Mouse (Mus musculus): ENCODE results near the gene Ell. TPM values are rescaled to one million over a fixed set of nuclear protein-coding genes. Genes with fewer than 3 reads are reported as not detected.

The Ell gene
- total RNA-seq, 2 experiments from 2014 or later = 15.9 to 17.9 TPM

- intact Hi-C loops (cut with DNase I) = no loop called here
- no peak for DNase-seq
Measured at GRCm38 (mm10) chr8:70529741-70530161, 9.5 kb upstream of the Ell start.

DNA sequence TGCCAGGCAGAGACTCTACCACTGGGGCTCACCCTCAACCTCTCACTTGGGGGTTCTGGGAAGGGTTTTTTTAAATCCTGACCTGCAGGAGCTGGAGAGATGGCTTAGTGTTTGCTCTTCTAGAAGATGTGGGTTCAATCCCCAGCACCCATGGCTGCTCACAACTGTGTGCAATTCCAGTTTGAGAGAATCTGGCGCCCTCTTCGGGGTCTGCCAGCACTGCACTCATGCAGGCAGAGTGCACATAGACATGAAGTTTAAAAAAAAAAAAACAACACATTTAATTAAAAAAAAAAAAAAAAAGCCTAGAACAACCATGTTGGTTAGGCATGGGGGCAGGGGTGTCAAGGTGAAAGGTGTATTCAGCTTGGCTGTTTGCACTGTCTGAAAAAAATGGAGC lies 8.9 kb upstream of the Ell start:
- DNase-seq = no peak
- intact Hi-C loops (cut with DNase I) = no loop called here

DNA sequence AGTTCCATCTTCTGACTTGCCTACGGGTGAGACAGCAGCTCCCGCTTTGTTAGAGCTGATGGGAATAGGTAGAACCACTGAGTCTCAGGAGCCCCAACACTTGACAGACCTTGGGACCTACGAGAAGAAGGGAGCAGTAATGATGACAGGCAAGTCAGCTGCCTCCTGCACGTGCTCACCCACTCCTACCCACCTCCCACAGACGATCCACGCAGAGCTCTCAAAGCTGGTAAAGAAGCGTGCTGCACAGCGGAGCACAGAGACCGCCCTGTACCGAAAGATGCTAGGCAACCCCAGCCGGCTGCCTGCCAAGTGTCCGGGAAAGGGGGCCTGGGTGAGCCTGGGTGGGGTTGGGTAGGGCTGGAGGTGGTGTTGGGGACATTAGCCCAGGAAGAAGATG lies 5.0 kb upstream of the Ell start:
- intact Hi-C loops (cut with DNase I) = no loop called here
- no peak for DNase-seq

DNA sequence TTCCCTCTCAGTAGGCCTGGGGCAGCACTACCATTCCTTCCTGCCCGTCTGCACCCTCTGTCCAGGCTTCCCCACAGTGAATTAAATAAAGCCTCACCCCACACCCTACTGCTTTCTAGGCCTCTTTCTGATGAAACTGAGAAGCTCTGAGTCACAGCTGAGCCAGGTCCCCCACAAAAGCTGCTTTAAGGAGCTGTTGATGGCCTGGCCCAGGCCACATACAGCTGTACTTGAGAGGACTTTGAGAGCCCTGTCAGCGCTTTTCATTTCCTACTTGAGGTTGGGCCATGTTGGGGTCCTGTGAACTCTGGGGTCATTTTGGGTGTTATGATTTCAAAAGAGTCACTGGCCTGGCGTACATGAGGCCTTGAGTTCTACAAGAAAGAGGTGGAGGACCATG lies 4.0 kb upstream of the Ell start:
- intact Hi-C loops (cut with DNase I) = no loop called here
- DNase-seq = no peak

DNA sequence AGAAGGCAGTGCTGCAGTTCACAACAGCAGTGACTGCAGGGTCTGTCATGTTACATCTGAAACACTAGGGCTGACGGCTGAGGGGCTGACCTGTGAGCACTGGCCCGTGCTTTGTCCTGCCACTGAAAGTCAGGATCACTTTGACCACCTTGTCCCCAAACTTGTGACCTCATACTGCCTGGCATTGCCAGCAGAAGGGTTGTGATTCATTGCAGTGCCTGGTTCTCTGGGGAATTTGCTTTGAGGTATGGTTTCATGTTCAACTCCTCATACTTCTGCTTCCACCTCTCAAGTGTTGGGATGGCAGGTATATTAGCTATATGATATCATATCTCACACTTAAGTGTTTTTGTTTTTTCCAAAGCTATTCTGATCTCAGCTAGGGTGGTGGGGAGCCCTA lies 3.6 kb upstream of the Ell start:
- no peak for DNase-seq
- intact Hi-C loops (cut with DNase I) = no loop called here

DNA sequence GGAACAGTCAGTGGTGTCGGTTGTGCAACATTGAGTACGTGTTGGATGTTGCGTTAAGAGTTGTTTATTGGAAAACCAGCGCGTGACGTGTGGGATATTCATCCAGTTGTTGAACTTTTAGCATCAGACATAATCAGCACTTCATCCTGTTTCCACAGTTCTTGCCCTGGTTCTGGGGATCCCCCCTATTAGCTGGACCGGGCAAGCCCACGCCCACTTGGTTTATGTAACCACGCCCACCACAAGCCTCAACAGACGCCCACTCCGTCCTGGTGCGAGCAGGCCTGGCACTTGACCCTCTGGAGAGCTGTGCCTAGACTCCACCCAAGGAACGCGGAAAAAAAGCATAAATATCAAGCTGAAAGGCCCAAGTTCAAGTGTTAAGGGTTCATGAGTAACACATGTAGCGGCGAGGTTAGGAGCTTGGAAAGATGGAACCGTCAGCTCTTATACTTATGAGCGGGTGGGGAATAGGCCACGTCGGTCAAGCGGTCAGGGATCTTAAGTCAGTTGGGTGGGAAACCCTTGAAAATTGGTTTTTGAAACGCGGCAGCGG lies 1.2 kb upstream of the Ell start:
- intact Hi-C loops (cut with DNase I) = no loop called here
- DNase-seq = peak; percentile 61 to 77

GRCm38 (mm10) chr8:70538633-70539076 lies 602 bp upstream of the Ell start:
- intact Hi-C loops (cut with DNase I) = no loop called here
- DNase-seq = peak; percentile 99 to 100

DNA sequence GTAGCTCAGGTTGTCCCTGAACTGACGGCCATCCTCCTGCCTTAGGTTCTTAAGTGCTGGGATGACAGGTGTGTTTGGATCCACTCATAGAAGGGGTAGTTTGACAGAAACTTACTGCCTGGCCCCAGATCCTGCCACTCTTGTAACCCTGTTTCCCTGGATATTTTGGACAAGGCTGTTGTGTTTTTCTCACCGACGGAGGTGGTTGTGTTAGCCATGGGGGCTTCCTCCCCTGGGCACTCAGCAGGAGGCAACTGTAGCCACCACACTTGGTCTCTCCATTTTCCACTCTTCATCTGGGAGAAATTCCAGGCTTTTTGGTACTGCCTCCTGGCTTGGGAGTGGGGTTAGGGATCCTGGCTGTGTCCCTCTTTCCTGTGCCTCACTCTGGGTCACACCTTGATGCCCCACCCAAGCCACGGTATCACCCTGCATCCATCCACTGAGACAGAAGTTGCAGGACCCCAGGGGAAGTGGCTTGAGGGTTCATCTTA lies 803 bp downstream of the Ell start:
- intact Hi-C loops (cut with DNase I) = no loop called here
- DNase-seq = no peak

GRCm38 (mm10) chr8:70540507-70541071 lies 1.3 kb downstream of the Ell start:
- DNase-seq = peak in 1 of 2 experiments; percentile 35
- intact Hi-C loops (cut with DNase I) = no loop called here

DNA sequence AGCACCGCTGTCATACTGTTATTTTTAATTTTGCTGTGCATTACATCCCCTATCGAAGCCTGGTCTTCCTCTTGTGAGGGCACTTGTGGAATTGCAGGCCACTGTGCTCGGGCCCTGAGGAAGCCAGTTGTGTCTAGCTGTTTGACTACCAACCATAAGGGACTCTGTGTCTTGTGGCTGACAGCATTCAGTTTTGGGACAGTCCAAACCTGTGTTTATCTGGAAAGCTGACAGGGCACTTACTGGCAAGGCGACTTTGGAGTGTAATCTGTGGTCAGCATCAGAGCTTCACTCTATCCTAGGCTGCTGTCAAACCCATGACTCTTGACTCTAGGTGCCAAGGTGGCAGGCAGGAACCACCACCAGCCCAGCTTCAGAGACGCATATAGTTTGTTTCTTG lies 1.8 kb downstream of the Ell start:
- intact Hi-C loops (cut with DNase I) = no loop called here
- no peak for DNase-seq

DNA sequence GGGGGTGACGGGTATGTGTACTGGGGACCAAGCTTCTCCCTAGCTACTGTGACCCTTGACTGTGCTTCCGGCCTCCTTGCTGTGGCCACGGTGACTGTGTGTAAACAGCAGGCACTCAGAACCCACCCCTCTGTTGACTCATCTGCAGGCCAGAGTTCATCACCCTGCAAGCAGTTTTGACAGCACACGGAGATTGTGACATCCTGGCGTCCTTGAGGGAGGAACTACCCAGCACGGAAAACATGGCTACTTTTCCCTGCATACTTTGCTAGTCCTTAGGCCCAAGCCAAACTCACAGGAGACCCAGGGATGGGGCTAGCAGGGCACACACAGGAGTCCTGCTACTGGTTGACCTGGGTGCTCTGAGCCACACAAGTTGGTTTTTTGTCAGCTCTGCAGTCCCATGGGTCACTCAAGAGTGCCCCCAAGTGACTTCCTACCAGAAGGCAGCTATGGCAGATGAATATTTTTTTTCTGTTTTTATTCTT lies 5.0 kb downstream of the Ell start:
- intact Hi-C loops (cut with DNase I) = no loop called here
- peak; percentile 31 to 52 for DNase-seq

DNA sequence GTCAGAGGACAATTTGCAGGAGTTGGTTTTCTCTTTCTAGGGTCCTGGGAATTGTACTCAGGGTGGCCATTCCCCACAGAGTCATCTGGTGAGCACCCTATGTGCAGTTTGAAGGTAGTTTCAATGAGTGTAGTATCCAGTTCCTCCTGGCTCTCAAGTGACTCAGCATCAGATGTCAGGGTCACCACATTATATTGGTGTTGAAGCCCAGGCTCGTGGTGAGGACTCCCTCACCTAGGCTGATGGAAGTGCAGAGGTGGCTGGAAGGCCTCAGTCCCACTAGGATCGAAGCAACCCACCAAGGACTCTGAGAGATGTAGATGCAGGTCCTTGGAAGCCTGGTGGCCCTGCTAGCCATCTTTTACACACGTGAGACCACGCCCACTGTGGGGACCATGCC lies 7.2 kb downstream of the Ell start:
- DNase-seq = no peak
- intact Hi-C loops (cut with DNase I) = no loop called here

DNA sequence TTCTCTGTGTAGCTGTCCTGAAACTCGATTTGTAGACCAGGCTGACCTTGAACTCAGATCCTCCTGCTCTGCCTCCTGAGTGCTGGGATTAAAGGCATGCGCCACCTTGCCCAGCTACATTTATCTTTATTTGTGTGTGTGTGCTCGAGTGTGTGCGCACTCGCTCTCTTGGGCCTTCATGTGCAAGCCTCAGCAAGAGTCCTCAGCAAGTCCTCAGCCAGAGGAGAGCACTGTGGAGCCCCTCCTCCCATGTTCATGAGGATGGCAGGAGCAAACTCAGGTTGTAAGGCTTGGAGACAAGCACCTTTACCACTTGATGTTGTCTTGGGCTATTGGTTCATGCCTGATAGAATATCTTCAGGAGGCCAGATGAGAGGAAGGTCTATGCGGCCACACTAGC lies 8.5 kb downstream of the Ell start:
- intact Hi-C loops (cut with DNase I) = no loop called here
- no peak for DNase-seq

DNA sequence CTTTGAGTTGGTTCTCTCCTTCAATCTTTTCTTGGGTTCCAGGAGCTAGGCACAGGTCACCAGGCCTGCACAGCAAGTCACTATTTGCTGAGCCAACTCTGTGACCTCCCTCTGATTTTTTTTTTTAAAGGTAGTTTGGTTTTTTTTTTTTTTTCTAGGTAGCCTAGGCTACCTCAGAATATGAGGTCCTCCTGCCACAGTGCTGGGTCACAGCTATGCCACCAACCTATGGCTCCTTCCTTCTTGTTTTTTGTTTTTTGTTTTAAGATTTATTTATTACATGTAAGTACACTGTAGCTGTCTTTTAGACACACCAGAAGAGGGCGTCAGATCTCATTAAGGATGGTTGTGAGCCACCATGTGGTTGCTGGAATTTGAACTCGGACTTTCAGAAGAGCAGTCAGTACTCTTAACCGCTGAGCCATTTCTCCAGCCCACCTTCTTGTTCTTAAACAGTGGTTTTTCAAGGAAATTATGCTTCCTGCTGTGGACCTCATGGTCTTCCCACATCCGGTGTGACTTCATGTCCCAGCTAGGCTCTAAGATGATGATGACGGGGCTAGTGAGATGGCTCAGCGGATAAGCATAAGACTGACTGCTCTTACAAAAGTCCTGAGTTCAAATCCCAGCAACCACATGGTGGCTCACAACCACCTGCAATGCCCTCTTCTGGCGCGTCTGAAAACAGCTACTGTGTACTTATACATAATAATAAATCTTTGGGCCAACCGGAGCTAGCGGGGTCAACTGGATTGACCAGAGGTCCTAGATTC lies 10.3 kb downstream of the Ell start:
- DNase-seq = no peak
- intact Hi-C loops (cut with DNase I) = no loop called here

DNA sequence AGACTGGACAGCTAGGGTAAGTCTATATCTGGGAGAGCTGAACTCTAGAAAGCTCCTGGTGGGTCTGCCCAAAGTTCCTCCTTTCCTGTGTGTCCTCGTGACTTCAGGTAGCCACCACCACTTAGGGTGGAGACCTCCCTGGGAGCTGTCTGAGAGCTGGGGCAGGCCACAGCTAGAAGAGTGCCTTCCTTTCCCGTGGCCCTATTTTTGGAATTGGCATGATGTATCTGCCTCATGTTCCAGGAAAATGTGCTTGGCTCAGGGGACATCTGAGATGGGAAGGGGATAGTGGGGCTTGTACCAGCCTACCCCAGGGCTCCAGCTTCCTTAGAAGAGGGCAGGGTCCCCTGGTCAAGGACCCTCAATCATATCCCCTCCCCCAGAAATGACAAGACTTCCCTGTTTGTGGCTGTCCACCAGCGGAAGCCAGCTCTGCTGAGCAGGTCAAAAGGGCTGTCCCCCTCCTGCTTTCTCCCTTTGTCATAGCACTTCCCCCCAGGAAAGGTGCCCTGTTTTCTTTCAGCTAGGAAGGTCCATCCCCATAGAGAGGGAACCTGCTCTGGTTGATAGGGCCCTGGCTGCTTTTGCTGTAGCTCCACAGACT lies 12.4 kb downstream of the Ell start:
- intact Hi-C loops (cut with DNase I) = no loop called here
- DNase-seq = peak; percentile 60 to 73

GRCm38 (mm10) chr8:70552836-70553235 lies 13.6 kb downstream of the Ell start:
- peak; percentile 70 for DNase-seq

GRCm38 (mm10) chr8:70553740-70554139 lies 14.5 kb downstream of the Ell start:
- peak; percentile 88 to 89 for DNase-seq
- intact Hi-C loops (cut with DNase I) = no loop called here

More at GRCm38 (mm10) chr8:70552836-70553235, 13.6 kb downstream of the Ell start:
- intact Hi-C loops (cut with DNase I) = no loop called here

DNA sequence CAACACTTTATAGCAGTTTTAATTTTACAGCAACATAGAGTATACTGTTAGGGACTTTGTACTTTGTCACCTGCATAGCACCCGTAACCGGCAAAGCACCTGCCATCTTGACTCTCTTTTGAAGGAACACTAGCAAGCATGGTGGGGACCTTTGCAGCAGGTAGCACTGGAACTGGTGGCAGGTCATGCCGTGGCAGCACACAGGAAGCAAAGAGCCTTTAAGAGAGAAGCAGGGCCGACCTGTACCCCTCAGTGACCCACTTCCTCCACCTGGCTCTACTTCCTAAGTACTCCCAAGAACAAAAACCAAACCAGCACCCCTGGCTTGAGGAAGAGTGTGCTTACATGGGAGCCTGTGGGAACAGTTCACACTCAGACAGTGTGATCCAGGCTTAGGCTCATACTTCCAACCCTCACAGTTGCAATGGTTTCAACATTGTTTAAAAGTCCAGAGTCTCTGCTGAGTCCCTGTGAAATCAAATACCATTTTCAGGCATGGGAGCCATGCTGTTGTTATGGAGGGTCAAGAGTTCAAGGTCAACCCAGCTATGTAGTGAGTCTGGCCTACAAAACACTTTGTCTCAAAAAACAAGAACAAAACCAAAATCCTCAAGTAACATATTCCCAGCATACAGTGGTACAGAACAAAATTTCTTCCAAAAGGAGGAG lies 16.0 kb downstream of the Ell start:
- DNase-seq = no peak
- intact Hi-C loops (cut with DNase I) = no loop called here

DNA sequence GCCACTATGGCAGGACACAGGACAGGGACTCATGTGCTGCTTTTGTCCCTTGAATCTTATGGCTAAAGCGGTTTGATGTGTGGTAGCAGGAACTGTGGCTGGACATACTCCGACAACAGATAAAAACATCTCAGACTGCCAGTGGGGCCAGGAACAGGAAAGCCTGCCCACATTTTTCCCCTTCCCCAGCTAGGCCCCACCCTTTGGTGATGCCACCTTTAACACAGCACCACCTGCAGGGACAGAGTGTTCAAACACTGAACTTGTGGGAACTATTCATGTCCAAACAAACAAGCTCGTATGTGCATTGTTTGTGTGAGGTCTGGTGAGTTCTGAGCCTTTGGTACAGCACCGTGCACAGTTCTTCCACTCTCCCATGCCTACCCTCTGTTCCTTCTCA lies 19.1 kb downstream of the Ell start:
- intact Hi-C loops (cut with DNase I) = no loop called here
- DNase-seq = peak; percentile 61 to 65

DNA sequence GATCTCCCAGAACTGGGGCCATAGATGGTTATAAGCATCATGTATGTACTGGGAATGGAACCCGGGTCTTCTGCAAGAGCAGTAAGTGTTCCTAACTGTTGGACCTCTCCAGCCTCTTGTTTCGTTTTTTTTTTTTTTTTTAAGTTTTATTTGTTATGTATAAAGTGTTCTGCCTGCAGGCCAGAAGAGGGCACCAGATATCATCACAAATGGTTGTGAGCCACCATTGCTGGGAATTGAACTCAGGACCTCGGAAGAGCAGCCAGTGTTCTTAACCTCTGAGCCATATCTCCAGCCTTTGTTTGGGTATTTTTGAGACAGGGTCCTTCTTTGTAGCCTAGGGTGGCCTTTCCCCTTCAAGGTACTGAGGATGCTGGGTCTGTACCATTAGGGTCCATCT lies 19.7 kb downstream of the Ell start:
- intact Hi-C loops (cut with DNase I) = no loop called here
- DNase-seq = no peak

GRCm38 (mm10) chr8:70560096-70560495 lies 20.8 kb downstream of the Ell start:
- intact Hi-C loops (cut with DNase I) = loop anchor here (1.0 kb wide), 1 partner anchor 25 kb away; no protein-coding TSS in a partner anchor
- peak; percentile 79 for DNase-seq

All from heart, postnatal 10 days (tissue).